Mouse (Mus musculus): ENCODE measurements around the gene Mtch1.
"Not testable (repeated sequence)": the region's sequence is repeated elsewhere in the genome, so short reads cannot be mapped to it uniquely, and the experiment has no call there.

The Mtch1 gene

GRCm38 (mm10) chr17:29361982-29362691 is 14.4 kb upstream of the Mtch1 start:
- DNase-seq (ENCODE audit: low read depth, low spot score) = no peak

DNA sequence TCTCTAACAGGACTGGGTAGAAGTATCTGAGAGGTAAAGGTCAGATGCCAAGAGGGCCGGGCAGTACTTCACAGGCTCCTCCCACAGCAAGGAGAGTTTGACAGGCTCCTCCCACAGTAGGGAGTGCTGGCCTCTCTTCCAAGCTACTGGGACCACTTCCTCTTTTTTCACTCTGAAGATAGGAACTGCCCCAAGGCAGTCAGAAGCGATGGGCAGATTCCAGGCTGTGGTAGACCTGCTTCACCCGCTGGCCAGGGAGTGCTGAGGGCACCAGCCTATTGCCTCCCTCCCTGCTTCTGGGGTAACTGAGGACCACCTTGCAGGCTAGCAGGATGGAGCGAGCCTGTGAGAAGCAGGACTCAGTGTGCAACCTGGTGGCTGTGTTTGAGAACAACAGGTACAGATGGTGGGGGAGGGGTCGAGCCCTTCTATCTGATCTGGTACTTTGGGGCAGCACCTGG is 13.1 kb upstream of the Mtch1 start, which contains the start of gene Fgd2:
Gene Fgd2 (plus strand): TSS at position 154 of the 461 bp plus-strand sequence.
- DNase-seq (ENCODE audit: low read depth, low spot score) = no peak

DNA sequence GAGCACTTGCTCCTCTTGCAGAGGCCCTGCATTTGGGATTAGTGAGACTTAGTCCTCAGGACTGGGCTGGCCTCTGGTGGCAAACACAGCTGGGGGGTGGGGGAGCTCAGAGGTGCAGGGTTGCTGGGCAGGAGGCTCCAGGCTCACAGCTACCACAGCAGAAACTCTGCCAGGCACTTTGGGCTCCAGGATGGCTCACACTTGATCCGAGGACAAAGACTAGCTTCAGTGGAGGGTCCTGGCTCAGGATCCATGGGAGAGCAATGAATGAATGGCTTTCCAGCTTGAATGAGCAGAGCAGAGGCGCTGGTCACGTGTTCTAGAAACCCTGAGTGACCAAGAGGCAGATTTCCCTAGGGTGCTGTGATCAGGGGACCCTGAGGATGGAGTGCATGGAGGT is 11.2 kb upstream of the Mtch1 start:
- no peak for DNase-seq (ENCODE audit: low read depth, low spot score)

GRCm38 (mm10) chr17:29356882-29357281 is 9.1 kb upstream of the Mtch1 start:
- no peak for DNase-seq (ENCODE audit: low read depth, low spot score)

DNA sequence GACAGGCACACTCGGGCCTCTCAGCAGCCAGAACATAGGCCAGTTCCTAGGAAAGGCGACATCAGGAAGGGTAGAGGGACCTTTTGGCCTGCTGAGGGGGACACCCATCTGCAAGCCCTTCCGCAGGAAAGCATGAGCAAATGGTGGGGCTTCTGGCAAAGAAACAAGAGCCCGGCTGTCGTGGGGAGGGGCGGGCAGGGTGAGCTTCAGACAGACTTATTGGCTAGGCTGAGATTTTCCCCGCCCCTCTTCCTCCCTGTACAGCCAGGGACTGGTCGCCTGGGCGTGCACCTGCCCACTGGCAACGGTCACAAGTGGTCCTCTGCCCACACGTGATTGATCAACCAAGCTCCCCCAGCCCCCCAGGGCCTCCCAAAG is 8.7 kb upstream of the Mtch1 start:
- peak; percentile 79 for DNase-seq (ENCODE audit: low read depth, low spot score)

DNA sequence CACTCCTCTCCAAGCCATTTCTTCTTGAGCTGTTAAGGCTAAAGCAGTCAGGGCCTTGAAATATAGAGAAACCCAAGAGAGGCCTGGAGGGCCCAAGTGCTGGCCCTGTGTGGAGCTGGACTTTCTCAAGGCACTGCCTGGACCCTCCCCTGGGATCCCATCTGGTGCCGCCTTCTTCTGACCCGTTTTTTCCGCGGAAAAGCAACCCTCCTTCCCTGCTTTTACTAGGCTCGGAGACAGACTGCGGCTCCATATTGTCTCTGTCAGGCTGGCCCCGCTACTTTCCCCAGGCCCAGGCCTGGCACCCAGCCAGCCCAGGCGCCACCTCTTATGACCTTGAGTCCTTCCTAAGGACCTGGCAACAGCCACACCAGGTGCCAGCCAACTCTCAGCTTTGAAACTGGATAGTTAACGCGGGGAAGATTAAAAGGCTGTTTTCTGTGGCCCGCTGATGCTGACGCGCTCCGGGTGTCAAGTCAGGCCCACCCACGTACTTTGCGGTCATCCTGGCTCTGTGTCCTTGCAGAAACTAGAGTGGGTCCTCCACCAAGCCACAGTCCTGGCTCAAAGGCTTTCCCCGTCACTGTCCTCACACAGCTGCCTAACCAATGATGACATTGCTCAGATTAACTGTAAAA is 8.2 kb upstream of the Mtch1 start:
- DNase-seq (ENCODE audit: low read depth, low spot score) = no peak

- DNase-seq (ENCODE audit: low read depth, low spot score) = no peak
These were observed 7.7 kb upstream of the Mtch1 start for GRCm38 (mm10) chr17:29355461-29355840.

GRCm38 (mm10) chr17:29351056-29351455 is 3.3 kb upstream of the Mtch1 start:
- not testable (repeated sequence) for DNase-seq (ENCODE audit: low read depth, low spot score)

GRCm38 (mm10) chr17:29348996-29349395 is 1.3 kb upstream of the Mtch1 start:
- DNase-seq (ENCODE audit: low read depth, low spot score) = no peak

- no peak for DNase-seq (ENCODE audit: low read depth, low spot score)
These were observed 549 bp downstream of the Mtch1 start for GRCm38 (mm10) chr17:29347126-29347644.

GRCm38 (mm10) chr17:29346496-29347125 is 1.1 kb downstream of the Mtch1 start:
- DNase-seq (ENCODE audit: low read depth, low spot score) = no peak

GRCm38 (mm10) chr17:29345272-29345671 is 2.5 kb downstream of the Mtch1 start:
- DNase-seq (ENCODE audit: low read depth, low spot score) = no peak

GRCm38 (mm10) chr17:29343241-29343640 is 4.5 kb downstream of the Mtch1 start:
- no peak for DNase-seq (ENCODE audit: low read depth, low spot score)

GRCm38 (mm10) chr17:29342010-29342910 is 5.5 kb downstream of the Mtch1 start:
- DNase-seq (ENCODE audit: low read depth, low spot score) = no peak

DNA sequence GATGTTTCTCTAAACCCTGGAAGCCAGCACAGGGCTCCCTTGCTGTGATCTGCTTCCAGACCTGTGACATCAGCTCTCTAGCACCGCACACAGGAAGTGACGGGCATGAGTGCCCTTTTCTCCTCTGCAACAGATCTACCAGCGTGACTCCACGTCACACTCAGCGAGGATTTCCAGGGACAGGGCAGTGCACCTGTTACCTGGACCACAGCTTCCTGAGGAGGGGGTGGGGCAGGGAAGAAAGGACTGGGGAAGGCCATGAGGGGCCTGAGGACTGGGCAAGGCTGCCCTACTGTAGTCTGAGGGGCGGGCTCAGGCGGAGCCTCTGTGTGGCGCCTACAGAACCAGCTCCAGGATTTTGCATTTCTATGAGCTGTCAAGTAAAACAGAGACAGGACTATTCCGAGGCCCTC is 6.1 kb downstream of the Mtch1 start:
- DNase-seq (ENCODE audit: low read depth, low spot score) = no peak

GRCm38 (mm10) chr17:29340406-29341261 is 7.1 kb downstream of the Mtch1 start:
- no peak for DNase-seq (ENCODE audit: low read depth, low spot score)

DNA sequence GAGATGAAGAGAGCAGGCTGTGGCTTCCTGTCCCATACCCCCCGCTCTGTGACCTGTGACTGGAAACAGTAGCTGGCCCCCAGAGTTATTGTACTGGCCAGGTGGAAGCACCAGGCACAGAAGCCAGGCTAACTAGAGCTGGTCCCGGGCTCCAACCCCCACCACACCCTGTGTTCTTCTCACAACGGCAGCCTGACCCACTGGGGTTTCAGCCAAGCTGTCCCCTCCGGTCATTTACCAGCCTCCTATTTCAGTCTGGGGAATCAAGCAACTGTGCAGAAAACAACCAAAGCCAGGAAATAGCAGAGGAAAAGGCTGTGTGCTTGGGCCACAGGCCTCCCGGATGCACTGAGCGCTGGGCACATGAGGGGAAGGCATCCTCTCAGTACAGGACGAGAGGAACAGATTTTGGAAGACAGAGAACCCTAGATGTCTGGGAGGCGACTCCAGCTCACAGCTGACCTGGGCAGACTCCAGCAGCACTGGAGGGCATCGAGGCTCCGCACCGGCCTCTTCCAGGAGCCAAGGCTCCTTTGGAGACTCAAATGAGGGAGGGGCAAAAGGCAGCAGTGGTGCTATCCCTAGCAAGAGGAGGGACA is 8.5 kb downstream of the Mtch1 start:
- DNase-seq (ENCODE audit: low read depth, low spot score) = no peak

DNA sequence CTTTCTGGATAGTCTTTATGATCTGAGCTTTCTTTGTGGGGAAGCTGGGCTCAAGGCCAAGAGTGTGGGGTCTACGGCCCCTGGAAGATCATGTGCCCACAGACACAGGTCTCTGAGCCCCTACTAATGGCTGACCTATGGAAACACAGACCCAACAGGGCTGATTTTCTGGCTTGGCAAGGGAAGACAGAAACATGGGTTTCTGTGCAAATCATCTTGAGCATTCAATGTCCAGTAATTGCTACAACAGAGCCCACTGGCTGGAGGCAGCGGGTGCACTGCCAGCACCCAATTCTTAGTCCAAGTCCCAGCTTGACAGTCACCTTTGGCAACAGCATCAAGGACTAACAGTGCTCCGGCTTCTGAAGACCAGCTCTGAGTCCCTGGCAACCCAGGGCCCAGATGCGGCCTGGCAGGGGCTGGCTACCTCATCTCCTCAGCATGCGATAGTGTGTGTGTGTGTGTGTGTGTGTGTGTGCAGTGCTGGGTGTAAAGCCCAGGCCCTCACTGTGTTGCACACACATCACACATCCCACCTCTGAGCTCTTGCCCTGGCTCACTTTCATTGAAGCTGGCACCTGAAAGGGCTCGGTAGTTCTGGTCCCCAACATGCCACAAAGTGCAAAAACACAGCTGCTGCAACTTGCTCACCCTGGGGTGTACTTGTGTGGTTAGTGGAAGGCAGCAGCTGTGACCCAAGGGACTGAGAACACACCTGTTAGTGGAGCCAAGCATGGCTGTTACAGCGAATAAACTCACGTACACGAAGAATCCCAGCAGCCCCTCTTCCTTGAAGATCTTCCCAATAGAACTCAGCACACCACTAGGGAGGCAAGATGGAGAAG is 9.5 kb downstream of the Mtch1 start:
- no peak for DNase-seq (ENCODE audit: low read depth, low spot score)

DNA sequence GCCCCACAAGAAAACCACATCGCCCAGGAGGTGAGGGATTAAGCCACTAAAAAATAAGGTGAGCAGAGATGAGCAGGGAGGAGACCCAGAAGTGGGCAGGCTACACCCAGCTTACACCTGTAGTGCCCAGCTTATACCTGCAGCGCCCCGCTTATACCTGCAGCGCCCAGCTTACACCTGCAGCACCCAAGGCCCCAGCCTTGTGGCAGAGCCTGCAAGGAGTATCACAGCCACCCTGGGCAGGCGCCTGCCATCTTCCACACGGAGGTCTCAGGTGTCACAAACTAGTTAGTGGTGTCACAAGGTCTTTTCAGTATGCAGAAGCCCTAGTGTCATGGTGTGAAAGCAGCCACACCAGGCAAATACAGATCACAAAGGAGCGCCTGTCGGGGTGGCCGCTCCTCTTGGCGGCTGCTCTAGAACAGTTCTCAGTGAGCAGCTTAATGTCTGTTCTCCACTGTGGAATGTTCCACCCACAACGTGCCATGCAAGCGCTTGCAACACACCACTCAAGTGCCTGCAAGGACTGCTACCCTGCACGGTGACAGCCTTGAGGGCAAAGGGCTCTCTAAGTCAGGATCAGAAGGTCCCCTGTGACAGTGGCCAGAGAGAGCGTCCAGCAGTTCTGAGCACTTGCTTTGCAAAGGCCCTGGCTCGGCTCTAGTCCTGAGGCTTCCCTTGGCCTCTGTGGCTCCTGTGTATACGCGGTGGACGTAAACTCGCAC is 11.3 kb downstream of the Mtch1 start:
- no peak for DNase-seq (ENCODE audit: low read depth, low spot score)

Data from brain, embryonic 18.5 days (tissue).